Mouse (Mus musculus) intestine, embryonic 14.5 days (tissue): Measurements from ENCODE around the gene Golph3l. TPM values are rescaled to one million over a fixed set of nuclear protein-coding genes. Genes with fewer than 3 reads are reported as not detected.

Experiments used
- ATAC-seq: fragments of 200-750 bp; cut with Nextera tagmentation; replicated peaks from 2 replicates; pipeline ENCODE4 v1.8.0; 2017; ENCODE audit warnings: low read depth, moderate number of reproducible peaks, moderate TSS enrichment, moderate library complexity; ENCODE audit not compliant: low FRiP score, low TSS enrichment
- DNase-seq: peaks from one replicate; pipeline ENCODE4 v3.0.0-alpha.2; 2018; ENCODE audit warnings: low spot score
- H3K27ac ChIP-seq: fragments of 300-500 bp; sonication (generic); 2 replicates; pipeline ENCODE4 v1.5.1; 2014; ENCODE audit warnings: low read depth, mild to moderate bottlenecking, control low read depth
- H3K27me3 ChIP-seq: fragments of 300-500 bp; sonication (generic); replicated peaks from 2 replicates; pipeline ENCODE4 v1.6.1; 2014; ENCODE audit warnings: low read length, control low read depth; ENCODE audit not compliant: control insufficient read depth, insufficient read depth
- H3K36me3 ChIP-seq: fragments of 300-500 bp; sonication (generic); 2 replicates; pipeline ENCODE4 v1.6.1; 2014; ENCODE audit warnings: low read length, control low read depth; ENCODE audit not compliant: control insufficient read depth, insufficient read depth
- H3K4me1 ChIP-seq: fragments of 300-500 bp; sonication (generic); replicated peaks from 2 replicates; pipeline ENCODE4 v1.6.1; 2014; ENCODE audit warnings: low read length, control low read depth, mixed read lengths; ENCODE audit not compliant: control insufficient read depth, insufficient read depth
- H3K4me2 ChIP-seq: fragments of 300-500 bp; sonication (generic); 2 replicates; pipeline ENCODE4 v1.6.1; 2014; ENCODE audit warnings: low read length
- H3K4me3 ChIP-seq: fragments of 300-500 bp; sonication (generic); 2 replicates; pipeline ENCODE4 v1.5.1; 2014; ENCODE audit warnings: low read depth, low read length, control low read depth, mixed read lengths
- H3K9ac ChIP-seq: fragments of 300-500 bp; sonication (generic); 2 replicates; pipeline ENCODE4 v1.6.1; 2014; ENCODE audit warnings: mild to moderate bottlenecking, low read length
- H3K9me3 ChIP-seq: fragments of 300-500 bp; sonication (generic); 2 replicates; pipeline ENCODE4 v1.6.1; 2016; ENCODE audit warnings: low read length, control low read depth; ENCODE audit not compliant: control insufficient read depth
- WGBS: fragments of 180-500 bp; shearing (Covaris S2); extraction: QIAGEN DNeasy Blood & Tissue Kit; methylation state at CpG from one replicate; pipeline ENCODE4 v1.1.7; 2014; 5-methylcytosine and 5-hydroxymethylcytosine counted together
- polyA plus RNA-seq: library from polyadenylated mRNA; unstranded; fragments of >200 nt; fragmentation: Nextera tagmentation; extraction: Ambion mirVana; gene quantifications from 2 replicates; pipeline ENCODE4 v1.2.1, GENCODE M21; 2014

The Golph3l gene
- polyA plus RNA-seq, 1 experiment from 2014 or later = 38.5 TPM

DNA sequence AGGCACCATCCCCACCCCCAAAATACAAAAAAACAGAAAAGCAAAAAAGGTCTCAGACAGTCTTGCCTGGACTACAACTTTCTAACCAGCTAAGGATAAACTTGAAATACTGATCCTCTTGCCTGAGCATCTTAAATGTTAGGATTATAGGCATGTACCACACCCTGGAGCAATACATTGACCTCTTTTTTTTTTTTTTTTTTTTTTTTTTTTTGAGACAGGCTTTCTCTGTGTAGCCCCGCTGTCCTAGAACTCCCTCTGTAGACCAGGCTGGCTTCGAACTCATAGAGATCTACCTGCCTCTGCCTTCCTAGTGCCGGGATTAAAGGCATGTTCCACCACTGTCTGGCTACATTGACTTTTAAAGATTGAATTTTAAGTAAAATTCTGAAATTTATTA, 28.0 kb upstream of the Golph3l start:
- Histone ChIP-seq H3K4me1 (no peaks in the 10 kb centered on the region), H3K36me3 (no peaks in the 10 kb centered on the region), H3K9ac (no peak overlapping the region), H3K4me3 (no peak overlapping the region), H3K4me2 (no peak overlapping the region), H3K27me3 (no peaks in the 10 kb centered on the region), H3K27ac (no peak overlapping the region), H3K9me3 (no peaks in the 10 kb centered on the region)
- ATAC-seq (no peak), DNase-seq (no peak)
- WGBS = 92% methylated on average over 3 of the region's 3 CpGs

DNA sequence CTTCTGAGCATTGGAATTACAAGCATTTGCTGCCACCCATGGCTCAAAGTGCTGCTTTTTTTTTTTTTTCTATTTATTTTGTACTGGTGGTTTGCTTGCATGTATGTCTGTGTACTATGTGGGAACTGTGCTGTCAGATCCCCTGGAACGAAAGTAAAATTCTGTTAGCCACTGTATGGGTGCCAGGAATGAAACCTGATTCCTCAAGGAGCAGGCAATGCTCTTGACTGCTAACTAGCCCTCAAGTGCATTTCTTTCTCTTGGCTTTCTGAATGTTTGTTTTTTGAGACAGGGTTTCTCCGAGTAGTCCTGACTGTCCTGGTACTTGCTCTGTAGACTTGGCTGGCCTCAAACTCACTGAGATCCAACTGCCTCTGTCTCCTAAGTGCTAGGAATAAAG, 26.9 kb upstream of the Golph3l start:
- 72% methylated on average over 2 of the region's 2 CpGs for WGBS
- DNase-seq = no peak

DNA sequence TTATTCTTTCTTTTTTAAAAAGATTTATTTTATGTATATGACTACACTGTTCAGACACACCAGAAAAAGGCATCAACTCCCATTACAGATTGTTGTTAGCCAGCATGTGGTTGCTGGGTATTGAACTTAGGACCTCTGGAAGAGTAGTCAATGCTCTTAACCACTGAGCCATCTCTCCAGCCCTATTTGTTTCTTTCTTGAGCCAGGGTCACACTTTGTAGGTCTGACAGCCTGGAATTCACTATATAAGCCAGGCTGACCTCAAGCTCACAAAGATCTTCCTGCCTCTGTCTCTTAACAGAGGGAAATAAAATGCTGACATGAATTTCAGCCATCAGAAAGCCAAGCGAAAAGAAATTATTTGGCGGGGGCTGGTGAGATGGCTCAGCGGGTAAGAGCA, 19.1 kb upstream of the Golph3l start:
- Histone ChIP-seq H3K9ac (no peak overlapping the region), H3K36me3 (no peaks in the 10 kb centered on the region), H3K4me1 (no peaks in the 10 kb centered on the region), H3K4me2 (no peak overlapping the region), H3K27me3 (no peaks in the 10 kb centered on the region), H3K9me3 (no peaks in the 10 kb centered on the region), H3K27ac (no peak overlapping the region), H3K4me3 (no peak overlapping the region)
- WGBS = 91% methylated on average over 3 of the region's 3 CpGs
- no peak for ATAC-seq
- no peak for DNase-seq

More for the DNA sequence above, 26.9 kb upstream of the Golph3l start:
- no peaks in the 10 kb centered on the region for H3K36me3 ChIP-seq
- no peak overlapping the region for H3K4me3 ChIP-seq
- ATAC-seq = no peak
- H3K9ac ChIP-seq = no peak overlapping the region
- H3K4me2 ChIP-seq = no peak overlapping the region
- no peak overlapping the region for H3K27ac ChIP-seq
- H3K9me3 ChIP-seq = no peaks in the 10 kb centered on the region
- no peaks in the 10 kb centered on the region for H3K4me1 ChIP-seq
- no peaks in the 10 kb centered on the region for H3K27me3 ChIP-seq

DNA sequence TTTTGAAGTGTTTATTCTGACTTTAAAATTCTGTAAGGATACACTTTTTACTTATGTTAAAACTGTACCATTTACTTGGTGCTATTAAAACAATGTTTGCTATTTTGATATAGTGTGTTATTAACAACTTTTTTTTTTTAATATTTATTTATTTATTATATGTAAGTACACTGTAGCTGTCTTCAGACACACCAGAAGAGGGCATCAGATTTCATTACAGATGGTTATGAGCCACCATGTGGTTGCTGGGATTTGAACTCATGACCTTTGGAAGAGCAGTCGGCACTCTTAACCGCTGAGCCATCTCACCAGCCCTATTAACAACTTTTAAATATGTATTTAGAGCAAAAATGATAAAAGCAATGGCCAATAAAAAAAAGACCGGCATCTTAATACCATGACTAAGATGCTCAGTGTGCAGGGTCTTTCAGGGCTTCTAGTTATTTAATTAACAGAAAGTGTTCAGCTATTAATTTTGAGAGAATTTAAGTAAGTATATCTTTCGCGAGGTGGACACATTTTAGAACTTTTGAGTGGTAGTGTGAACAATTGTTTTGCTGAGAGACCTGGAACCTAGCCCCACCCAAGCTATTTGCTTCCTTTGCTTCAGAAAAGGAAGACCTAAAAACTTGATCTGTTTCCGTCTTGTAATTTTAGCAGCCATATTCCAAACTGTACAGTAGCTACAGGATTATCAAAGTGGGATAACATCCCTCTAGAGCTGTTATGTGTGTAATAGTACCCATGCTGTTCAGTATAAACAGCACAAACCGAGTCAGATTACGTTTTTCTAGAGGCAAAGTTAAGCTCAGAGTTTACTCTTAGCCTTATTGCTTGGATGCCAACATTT, 755 bp upstream of the Golph3l start:
- Histone ChIP-seq H3K4me1 (no peaks in the 10 kb centered on the region), H3K4me3 (peak overlapping the region; percentile 96), H3K9me3 (no peaks in the 10 kb centered on the region), H3K4me2 (peak overlapping the region; percentile 78), H3K36me3 (peaks cover 15% of the 10 kb centered on the region), H3K27me3 (no peaks in the 10 kb centered on the region), H3K9ac (peak overlapping the region; percentile 0; the same call in 1 of the 2 replicates), H3K27ac (0 out of 2 replicates have a peak overlapping the region, but pooled peaks have one; percentile 27)
- 0 out of 2 replicates have a peak, but pooled peaks have one; percentile 4 for ATAC-seq
- no peak for DNase-seq
- 47% methylated on average over 8 of the region's 8 CpGs for WGBS

DNA sequence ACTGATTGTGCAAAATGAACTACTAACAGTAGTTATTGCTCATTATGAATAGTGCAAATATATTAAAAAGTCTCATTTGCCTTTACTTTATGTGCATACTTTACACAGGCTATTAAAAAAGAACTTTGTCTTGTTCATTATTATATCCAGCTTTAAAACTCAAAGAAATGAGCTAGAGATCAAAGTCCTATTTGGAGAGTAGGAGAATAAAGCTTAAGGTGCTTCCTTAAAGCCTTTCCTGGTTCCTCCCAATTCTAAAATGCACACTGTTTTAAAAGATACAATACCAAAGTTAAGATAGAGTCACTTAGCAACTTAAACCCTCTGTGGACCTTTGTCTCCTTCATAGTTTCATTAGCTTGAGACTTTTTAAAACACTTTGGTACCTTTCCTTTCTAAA, 10.0 kb downstream of the Golph3l start:
- peaks cover 21% of the 10 kb centered on the region for H3K36me3 ChIP-seq
- no peaks in the 10 kb centered on the region for H3K27me3 ChIP-seq
- H3K27ac ChIP-seq = peak overlapping the region; percentile 33; the same call in 1 of the 2 replicates
- ATAC-seq = no peak
- DNase-seq = no peak
- no peak overlapping the region for H3K4me2 ChIP-seq
- H3K9ac ChIP-seq = no peak overlapping the region
- H3K4me1 ChIP-seq = no peaks in the 10 kb centered on the region
- H3K4me3 ChIP-seq = no peak overlapping the region
- no peaks in the 10 kb centered on the region for H3K9me3 ChIP-seq

DNA sequence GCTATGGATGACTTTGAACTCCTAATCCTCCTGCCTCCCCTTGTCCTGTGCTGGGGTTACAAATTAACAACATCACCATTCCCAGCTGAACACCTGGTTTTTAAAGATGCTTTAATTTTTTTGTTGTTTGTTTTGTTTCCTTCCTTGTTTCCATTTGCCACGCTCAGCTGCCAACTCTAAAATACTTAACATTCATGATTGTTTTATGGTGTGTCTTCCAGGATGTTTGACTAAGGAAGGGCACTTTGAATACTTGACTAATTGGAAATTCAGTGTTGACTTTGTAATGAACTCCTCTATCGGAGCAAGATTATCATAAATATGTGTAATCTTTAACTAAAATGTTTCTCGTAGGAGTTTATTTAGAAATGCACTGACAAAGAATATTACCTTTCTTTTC, 12.6 kb downstream of the Golph3l start:
- 0 out of 2 replicates have a peak overlapping the region, but pooled peaks have one; percentile 5 for H3K27ac ChIP-seq

DNA sequence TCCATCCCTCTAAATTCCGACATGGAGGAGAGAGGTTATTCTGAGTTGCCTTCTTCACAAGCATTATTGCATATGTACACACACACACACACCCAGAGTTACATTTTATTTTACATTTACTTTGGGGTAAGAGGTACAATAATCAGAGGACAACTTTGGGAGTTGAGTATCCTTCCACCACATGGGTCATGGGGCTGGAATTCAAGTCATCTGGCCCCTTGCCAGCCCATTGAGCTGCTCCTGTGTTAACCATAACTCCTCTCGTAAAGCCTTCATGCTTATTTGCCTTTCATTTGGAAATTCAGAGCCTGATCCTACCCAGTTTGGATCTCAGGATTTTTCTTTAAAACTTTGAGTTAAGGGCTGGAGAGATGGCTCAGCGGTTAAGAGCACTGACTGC, 17.4 kb downstream of the Golph3l start:
- H3K4me1 ChIP-seq = no peaks in the 10 kb centered on the region
- 90% methylated on average over 3 of the region's 3 CpGs for WGBS
- no peak overlapping the region for H3K4me3 ChIP-seq
- H3K27ac ChIP-seq = no peak overlapping the region
- ATAC-seq = no peak
- no peak overlapping the region for H3K9ac ChIP-seq
- no peak overlapping the region for H3K4me2 ChIP-seq
- peaks cover 35% of the 10 kb centered on the region for H3K36me3 ChIP-seq
- H3K27me3 ChIP-seq = no peaks in the 10 kb centered on the region
- H3K9me3 ChIP-seq = no peaks in the 10 kb centered on the region
- no peak for DNase-seq

More for the DNA sequence above, 12.6 kb downstream of the Golph3l start:
- ATAC-seq (no peak), DNase-seq (no peak)
- H3K9me3 ChIP-seq = no peaks in the 10 kb centered on the region
- 76% methylated on average over 3 of the region's 3 CpGs for WGBS
- no peak overlapping the region for H3K4me2 ChIP-seq
- H3K4me1 ChIP-seq = no peaks in the 10 kb centered on the region
- no peak overlapping the region for H3K4me3 ChIP-seq
- H3K36me3 ChIP-seq = peaks cover 9% of the 10 kb centered on the region; the same call in 1 of the 2 replicates
- no peak overlapping the region for H3K9ac ChIP-seq
- no peaks in the 10 kb centered on the region for H3K27me3 ChIP-seq

DNA sequence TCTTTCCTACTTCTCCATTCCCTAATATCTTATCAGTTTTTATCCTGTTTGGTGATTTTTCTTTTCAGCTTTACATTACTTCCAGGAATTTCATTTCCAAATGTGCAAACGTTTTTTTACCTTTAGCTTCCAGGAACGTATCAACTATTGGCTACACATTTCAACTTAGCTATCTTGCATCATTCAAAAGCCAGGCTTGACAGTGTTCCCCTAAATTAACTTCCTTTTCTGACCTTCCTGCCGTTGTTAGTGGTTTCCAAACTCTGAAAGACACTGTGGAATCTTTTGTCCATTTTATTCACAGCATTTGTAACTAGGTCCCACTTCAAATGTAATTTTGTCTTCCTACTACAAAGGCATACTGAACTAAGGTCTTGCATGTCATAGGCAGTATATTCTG, 20.5 kb downstream of the Golph3l start:
- 70% methylated on average over 3 of the region's 3 CpGs for WGBS
- Histone ChIP-seq H3K4me1 (no peaks in the 10 kb centered on the region), H3K4me2 (no peak overlapping the region), H3K9me3 (no peaks in the 10 kb centered on the region), H3K27me3 (no peaks in the 10 kb centered on the region), H3K4me3 (no peak overlapping the region), H3K27ac (no peak overlapping the region), H3K36me3 (peaks cover 35% of the 10 kb centered on the region), H3K9ac (no peak overlapping the region)
- DNase-seq = no peak
- no peak for ATAC-seq

DNA sequence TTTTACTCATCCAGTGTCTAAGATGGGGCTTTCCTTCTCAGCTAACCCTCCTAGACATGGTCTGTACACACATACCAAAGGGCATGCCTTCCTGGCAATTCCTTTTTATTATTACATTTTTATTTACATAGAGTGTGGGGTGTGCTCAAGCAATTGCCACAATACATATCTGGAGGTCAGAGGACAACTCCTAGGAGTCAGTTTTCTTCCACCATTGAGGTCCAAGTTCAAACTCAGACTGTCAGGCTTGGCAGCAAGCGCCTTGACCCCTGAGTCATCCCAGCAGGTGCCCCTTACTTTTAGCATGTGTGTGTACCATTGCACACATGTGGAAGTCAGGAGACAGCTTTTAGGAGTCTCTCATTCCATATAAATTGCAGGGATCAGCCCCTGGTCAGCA, 25.3 kb downstream of the Golph3l start:
- Histone ChIP-seq H3K9ac (no peak overlapping the region), H3K27me3 (no peaks in the 10 kb centered on the region), H3K4me2 (no peak overlapping the region), H3K4me1 (no peaks in the 10 kb centered on the region), H3K9me3 (no peaks in the 10 kb centered on the region), H3K27ac (no peak overlapping the region), H3K36me3 (peaks cover 47% of the 10 kb centered on the region), H3K4me3 (no peak overlapping the region)
- ATAC-seq (0 out of 2 replicates have a peak, but pooled peaks have one; percentile 47), DNase-seq (no peak)
- WGBS = 83% methylated on average over 1 of the region's 1 CpGs
